8 mouse cellular contexts compared by ENCODE assay signal in genomic region chr9:66988888-66989414, GRCm38 (mm10). TPM values are rescaled to one million over a fixed set of nuclear protein-coding genes. Genes with fewer than 3 reads are reported as not detected.
A peak's percentile ranks its signal among the peaks of the same experiment; 100 is the strongest.
DNase-seq lines count a peak whose midpoint lies in the region; ATAC-seq and TF ChIP-seq lines count a peak whose summit lies in the region.

No protein-coding gene starts in this region.

- H3K4me2 ChIP-seq in midbrain, embryonic 14.5 days (ENCODE audit: low read length) = no peak overlapping the region
- no peak overlapping the region for H3K4me2 ChIP-seq in heart, embryonic 12.5 days
- no peak overlapping the region for H3K4me2 ChIP-seq in forebrain, embryonic 14.5 days (ENCODE audit: low read length)

- no peak overlapping the region for H3K4me3 ChIP-seq in midbrain, embryonic 14.5 days (replicated peaks; ENCODE audit: low read depth, low read length)
- no peak overlapping the region for H3K4me3 ChIP-seq in midbrain, embryonic 10.5 days
- H3K4me3 ChIP-seq in heart, embryonic 12.5 days = no peak overlapping the region
- H3K4me3 ChIP-seq in small intestine, adult 2 months (ENCODE audit: low read depth, low read length) = no peak overlapping the region
- H3K4me3 ChIP-seq in forebrain, embryonic 14.5 days (ENCODE audit: low read depth, low read length) = no peak overlapping the region

- TF ChIP-seq CTCF in small intestine, adult 2 months (IDR thresholded peaks at IDR 0.05; ENCODE audit: extremely low read depth, insufficient read length, insufficient replicate concordance, low read depth, low read length) = no peak

- 55% methylated on average over 6 of the region's 6 CpGs for WGBS in midbrain, embryonic 14.5 days
- WGBS in midbrain, embryonic 10.5 days = 76% methylated on average over 6 of the region's 6 CpGs
- 23% methylated on average over 6 of the region's 6 CpGs for WGBS in heart, embryonic 12.5 days
- WGBS in small intestine, adult 2 months = 13% methylated on average over 6 of the region's 6 CpGs
- WGBS in forebrain, embryonic 14.5 days = 60% methylated on average over 6 of the region's 6 CpGs

- H3K9ac ChIP-seq in midbrain, embryonic 14.5 days (replicated peaks; ENCODE audit: low read length) = no peak overlapping the region
- H3K9ac ChIP-seq in heart, embryonic 12.5 days = no peak overlapping the region
- no peak overlapping the region for H3K9ac ChIP-seq in forebrain, embryonic 14.5 days (ENCODE audit: low read length)

- no peak for ATAC-seq in midbrain, embryonic 14.5 days (ENCODE audit: low FRiP score, low TSS enrichment)
- no peak for ATAC-seq in heart, embryonic 12.5 days (ENCODE audit: insufficient number of reproducible peaks, low FRiP score)
- ATAC-seq in forebrain, embryonic 14.5 days = no peak

- H3K27me3 ChIP-seq in midbrain, embryonic 14.5 days (ENCODE audit: control insufficient read depth, insufficient read depth, low read length) = no peaks in the 10 kb centered on the region
- no peaks in the 10 kb centered on the region for H3K27me3 ChIP-seq in midbrain, embryonic 10.5 days (ENCODE audit: low read depth, poor library complexity, severe bottlenecking)
- H3K27me3 ChIP-seq in heart, embryonic 12.5 days (replicated peaks) = no peaks in the 10 kb centered on the region
- no peaks in the 10 kb centered on the region for H3K27me3 ChIP-seq in small intestine, adult 2 months (ENCODE audit: control insufficient read depth, insufficient read depth, low read length)
- H3K27me3 ChIP-seq in forebrain, embryonic 14.5 days (replicated peaks; ENCODE audit: control insufficient read depth, insufficient read depth, low read length) = no peaks in the 10 kb centered on the region

- H3K4me1 ChIP-seq in midbrain, embryonic 14.5 days (ENCODE audit: control insufficient read depth, insufficient read depth, low read length) = no peaks in the 10 kb centered on the region
- H3K4me1 ChIP-seq in midbrain, embryonic 10.5 days = peaks cover 16% of the 10 kb centered on the region; the same call in 1 of the 2 replicates
- peaks cover 42% of the 10 kb centered on the region for H3K4me1 ChIP-seq in heart, embryonic 12.5 days (replicated peaks)
- H3K4me1 ChIP-seq in small intestine, adult 2 months (ENCODE audit: control insufficient read depth, insufficient read depth, insufficient read length, low read length) = peaks cover 17% of the 10 kb centered on the region
- H3K4me1 ChIP-seq in forebrain, embryonic 14.5 days (ENCODE audit: control insufficient read depth, insufficient read depth, low read length) = no peaks in the 10 kb centered on the region

- no peaks in the 10 kb centered on the region for H3K9me3 ChIP-seq in midbrain, embryonic 14.5 days (ENCODE audit: control insufficient read depth, low read length)
- H3K9me3 ChIP-seq in midbrain, embryonic 10.5 days (replicated peaks) = no peaks in the 10 kb centered on the region
- 0 out of 2 replicates have a peak, but pooled peaks cover 4% of the 10 kb centered on the region for H3K9me3 ChIP-seq in heart, embryonic 12.5 days (replicated peaks)
- H3K9me3 ChIP-seq in forebrain, embryonic 14.5 days (replicated peaks; ENCODE audit: control insufficient read depth, low read length) = no peaks in the 10 kb centered on the region

- H3K36me3 ChIP-seq in midbrain, embryonic 14.5 days (ENCODE audit: control insufficient read depth, insufficient read depth, low read length) = no peaks in the 10 kb centered on the region
- H3K36me3 ChIP-seq in midbrain, embryonic 10.5 days = no peaks in the 10 kb centered on the region
- H3K36me3 ChIP-seq in heart, embryonic 12.5 days = no peaks in the 10 kb centered on the region
- no peaks in the 10 kb centered on the region for H3K36me3 ChIP-seq in small intestine, adult 2 months (ENCODE audit: control insufficient read depth, insufficient read depth, low read length)
- no peaks in the 10 kb centered on the region for H3K36me3 ChIP-seq in forebrain, embryonic 14.5 days (ENCODE audit: control insufficient read depth, insufficient read depth, low read length)

- peak; percentile 19 for DNase-seq in midbrain, embryonic 14.5 days
- DNase-seq in midbrain, embryonic 10.5 days (ENCODE audit: low spot score) = no peak
- DNase-seq in kidney, postnatal 4 days = peak; percentile 78 to 85
- no peak for DNase-seq in natural killer cell, adult 2 months (ENCODE audit: low spot score in 2 of 2)
- no peak for DNase-seq in forebrain, embryonic 14.5 days (ENCODE audit: low spot score)
- DNase-seq in thymus, postnatal 10 days (ENCODE audit: low spot score in 2 of 2) = no peak

- no peak overlapping the region for H3K27ac ChIP-seq in midbrain, embryonic 14.5 days (replicated peaks; ENCODE audit: low read depth, low read length)
- H3K27ac ChIP-seq in midbrain, embryonic 10.5 days (replicated peaks) = no peak overlapping the region
- peak overlapping the region; percentile 34; the same call in 1 of the 2 replicates for H3K27ac ChIP-seq in heart, embryonic 12.5 days (ENCODE audit: poor library complexity, severe bottlenecking)
- H3K27ac ChIP-seq in small intestine, adult 2 months (ENCODE audit: insufficient read depth, low read depth, low read length) = 0 out of 2 replicates have a peak overlapping the region, but pooled peaks have one; percentile 7
- no peak overlapping the region for H3K27ac ChIP-seq in forebrain, embryonic 14.5 days (ENCODE audit: low read depth, low read length)

- no peak for TF ChIP-seq POLR2A in small intestine, adult 2 months (IDR thresholded peaks at IDR 0.05; ENCODE audit: low read depth, low read length)

RNA-seq across cellular contexts. Expression of gene Lactb, which starts 13.7 kb away (rescaled TPM):
- polyA plus RNA-seq in midbrain, embryonic 14.5 days (2014; fragmentation: Nextera tagmentation; extraction: Ambion mirVana) = 14.2 and 14.8 TPM in 2 replicates
- 8.2 and 9.6 TPM in 2 replicates for polyA plus RNA-seq in midbrain, embryonic 10.5 days (2016; fragmentation: Nextera tagmentation; extraction: Ambion mirVana)
- 9.3 and 10.1 TPM in 2 replicates for polyA plus RNA-seq in heart, embryonic 12.5 days (2016; fragmentation: Nextera tagmentation; extraction: Ambion mirVana)
- polyA plus RNA-seq in small intestine, adult 2 months (2012; rRNA removed) = 16.3 and 26.8 TPM in 2 replicates
- 9.8 and 10.2 TPM in 2 replicates for polyA plus RNA-seq in forebrain, embryonic 14.5 days (2014; fragmentation: Nextera tagmentation; extraction: Ambion mirVana)

RNA-seq across cellular contexts. Expression of gene Rps27l, which starts 43.1 kb away (rescaled TPM):
- polyA plus RNA-seq in midbrain, embryonic 14.5 days (2014; fragmentation: Nextera tagmentation; extraction: Ambion mirVana) = 245 and 251 TPM in 2 replicates
- polyA plus RNA-seq in midbrain, embryonic 10.5 days (2016; fragmentation: Nextera tagmentation; extraction: Ambion mirVana) = 659 and 790 TPM in 2 replicates
- 563 and 577 TPM in 2 replicates for polyA plus RNA-seq in heart, embryonic 12.5 days (2016; fragmentation: Nextera tagmentation; extraction: Ambion mirVana)
- 9.6 and 10.2 TPM in 2 replicates for polyA plus RNA-seq in small intestine, adult 2 months (2012; rRNA removed)
- 357 and 434 TPM in 2 replicates for polyA plus RNA-seq in forebrain, embryonic 14.5 days (2014; fragmentation: Nextera tagmentation; extraction: Ambion mirVana)

Comparison
In these comparisons a context has a peak if more than half of its experiments do, and no peak if none do; other contexts are left out.
1. DNase-seq: peak in midbrain, embryonic 14.5 days (single experiment) and kidney, postnatal 4 days (2 of 2); none in midbrain, embryonic 10.5 days (single experiment), natural killer cell, adult 2 months (0 of 2), forebrain, embryonic 14.5 days (single experiment) and thymus, postnatal 10 days (0 of 2).
2. H3K27ac ChIP-seq: peak in heart, embryonic 12.5 days (single experiment) and small intestine, adult 2 months (single experiment); none in midbrain, embryonic 14.5 days (single experiment), midbrain, embryonic 10.5 days (single experiment) and forebrain, embryonic 14.5 days (single experiment).
3. RNA of gene Rps27l, which starts 43.1 kb away (polyA plus RNA-seq): 659 to 790 TPM in midbrain, embryonic 10.5 days, 563 to 577 TPM in heart, embryonic 12.5 days, 357 to 434 TPM in forebrain, embryonic 14.5 days and 245 to 251 TPM in midbrain, embryonic 14.5 days; 9.6 to 10.2 TPM in small intestine, adult 2 months; every median in the first group is over 10 times any median in the second.